Mouse (Mus musculus) hindbrain, embryonic 14.5 days (tissue): ENCODE data around the gene Fam71b. TPM values are rescaled to one million over a fixed set of nuclear protein-coding genes. Genes with fewer than 3 reads are reported as not detected.

Experiments used
- ATAC-seq: fragments of 200-750 bp; cut with Nextera tagmentation; 2 replicates; pipeline ENCODE4 v1.8.0; 2017; ENCODE audit warnings: moderate number of reproducible peaks, mild to moderate bottlenecking, moderate TSS enrichment, moderate library complexity; ENCODE audit not compliant: low FRiP score
- DNase-seq: peaks from one replicate; pipeline ENCODE4 v3.0.0-alpha.2; 2015; ENCODE audit warnings: low spot score
- H3K27ac ChIP-seq: fragments of 300-500 bp; sonication (generic); 2 replicates; pipeline ENCODE4 v1.5.1; 2014; ENCODE audit warnings: mild to moderate bottlenecking, moderate library complexity
- H3K27me3 ChIP-seq: fragments of 300-500 bp; sonication (generic); 2 replicates; pipeline ENCODE4 v1.6.1; 2014; ENCODE audit warnings: mild to moderate bottlenecking, low read length, mixed read lengths; ENCODE audit not compliant: control insufficient read depth, insufficient read depth
- H3K36me3 ChIP-seq: fragments of 300-500 bp; sonication (generic); replicated peaks from 2 replicates; pipeline ENCODE4 v1.6.1; 2014; ENCODE audit not compliant: control insufficient read depth, insufficient read depth
- H3K4me1 ChIP-seq: fragments of 300-500 bp; sonication (generic); replicated peaks from 2 replicates; pipeline ENCODE4 v1.6.1; 2014; ENCODE audit warnings: antibody characterized with exemption, low read length, mixed read lengths; ENCODE audit not compliant: control insufficient read depth, insufficient read depth
- H3K4me2 ChIP-seq: fragments of 300-500 bp; sonication (generic); replicated peaks from 2 replicates; pipeline ENCODE4 v1.6.1; 2014; ENCODE audit warnings: mild to moderate bottlenecking, moderate library complexity
- H3K4me3 ChIP-seq: fragments of 300-500 bp; sonication (generic); replicated peaks from 2 replicates; pipeline ENCODE4 v1.5.1; 2014; ENCODE audit warnings: mild to moderate bottlenecking, low read length
- H3K9ac ChIP-seq: fragments of 300-500 bp; sonication (generic); 2 replicates; pipeline ENCODE4 v1.6.1; 2014
- H3K9me3 ChIP-seq: fragments of 300-500 bp; sonication (generic); 2 replicates; pipeline ENCODE4 v1.6.1; 2016; ENCODE audit warnings: low read length; ENCODE audit not compliant: control insufficient read depth
- WGBS: fragments of 180-500 bp; shearing (Covaris S2); extraction: QIAGEN DNeasy Blood & Tissue Kit; methylation state at CpG from one replicate; pipeline ENCODE4 v1.1.7; 2014; 5-methylcytosine and 5-hydroxymethylcytosine counted together
- polyA plus RNA-seq: library from polyadenylated mRNA; unstranded; fragments of >200 nt; fragmentation: Nextera tagmentation; extraction: Ambion mirVana; gene quantifications from 2 replicates; pipeline ENCODE4 v1.2.1, GENCODE M21; 2014

Gene Fam71b
- polyA plus RNA-seq, 1 experiment from 2014 or later, result not detected

DNA sequence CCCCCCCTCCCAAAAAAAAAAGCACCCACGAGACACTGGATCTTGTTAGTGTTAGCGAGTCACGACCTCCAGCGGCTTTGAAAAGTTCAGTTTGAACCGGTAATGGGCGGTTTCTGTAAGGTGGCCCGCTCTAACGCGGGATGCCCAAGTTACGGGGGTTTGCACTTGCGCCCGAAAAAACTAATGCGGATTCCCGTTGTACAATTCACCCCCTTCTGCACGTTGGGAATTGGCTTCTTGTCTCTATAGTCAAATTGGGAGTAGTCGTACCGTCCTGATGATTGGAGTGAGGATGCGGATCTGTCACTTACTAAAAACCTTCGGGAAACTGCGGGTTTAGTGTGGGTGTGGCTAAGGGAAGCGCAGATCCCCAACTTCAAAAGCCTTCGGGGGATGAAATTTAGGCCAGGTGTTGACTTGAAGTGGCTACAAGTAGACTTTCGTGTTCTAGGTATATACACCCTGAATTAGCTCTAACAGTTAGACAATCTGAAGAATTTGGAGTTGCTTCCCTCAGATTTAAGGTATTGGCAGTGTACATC, 41.2 kb downstream of the Fam71b start:
- H3K4me3 ChIP-seq, result peak overlapping the region; percentile 79
- no peak for ATAC-seq
- H3K27ac ChIP-seq, result no peak overlapping the region
- H3K9me3 ChIP-seq, result no peaks in the 10 kb centered on the region
- WGBS, result 2% methylated on average over 23 of the region's 23 CpGs
- peak overlapping the region; percentile 76 for H3K9ac ChIP-seq
- peak; percentile 49 for DNase-seq
- H3K36me3 ChIP-seq, result peaks cover 27% of the 10 kb centered on the region
- H3K4me2 ChIP-seq, result peak overlapping the region; percentile 93
- peaks cover 5% of the 10 kb centered on the region for H3K4me1 ChIP-seq
- H3K27me3 ChIP-seq, result no peaks in the 10 kb centered on the region

GRCm38 (mm10) chr11:46439005-46439543, 42.7 kb downstream of the Fam71b start:
- DNase-seq, result no peak
- ATAC-seq, result no peak
- 93% methylated on average over 5 of the region's 5 CpGs for WGBS

GRCm38 (mm10) chr11:46441774-46442173, 45.4 kb downstream of the Fam71b start:
- H3K9me3 ChIP-seq, result no peaks in the 10 kb centered on the region
- peaks cover 5% of the 10 kb centered on the region for H3K4me1 ChIP-seq
- H3K27ac ChIP-seq, result no peak overlapping the region
- 95% methylated on average over 1 of the region's 1 CpGs for WGBS
- H3K9ac ChIP-seq, result no peak overlapping the region
- DNase-seq (no peak), ATAC-seq (no peak)
- H3K27me3 ChIP-seq, result no peaks in the 10 kb centered on the region
- H3K4me2 ChIP-seq, result no peak overlapping the region
- no peak overlapping the region for H3K4me3 ChIP-seq
- H3K36me3 ChIP-seq, result peaks cover 43% of the 10 kb centered on the region

More at GRCm38 (mm10) chr11:46439005-46439543, 42.7 kb downstream of the Fam71b start:
- Histone ChIP-seq H3K36me3 (peaks cover 40% of the 10 kb centered on the region), H3K4me3 (no peak overlapping the region), H3K4me1 (peaks cover 5% of the 10 kb centered on the region), H3K27ac (no peak overlapping the region), H3K9ac (no peak overlapping the region), H3K27me3 (no peaks in the 10 kb centered on the region), H3K9me3 (no peaks in the 10 kb centered on the region), H3K4me2 (no peak overlapping the region)

- no peaks in the 10 kb centered on the region for H3K9me3 ChIP-seq
- H3K27me3 ChIP-seq, result no peaks in the 10 kb centered on the region
- H3K4me2 ChIP-seq, result no peak overlapping the region
- ATAC-seq (no peak), DNase-seq (no peak)
- no peaks in the 10 kb centered on the region; the same call in 1 of the 2 replicates for H3K4me1 ChIP-seq
- 94% methylated on average over 1 of the region's 1 CpGs for WGBS
- H3K36me3 ChIP-seq, result peaks cover 43% of the 10 kb centered on the region
- H3K9ac ChIP-seq, result no peak overlapping the region
- no peak overlapping the region for H3K27ac ChIP-seq
- no peak overlapping the region for H3K4me3 ChIP-seq
Measured at GRCm38 (mm10) chr11:46443152-46443551, 46.8 kb downstream of the Fam71b start.

- Histone ChIP-seq H3K9me3 (no peaks in the 10 kb centered on the region), H3K9ac (no peak overlapping the region), H3K36me3 (peaks cover 38% of the 10 kb centered on the region), H3K4me2 (no peak overlapping the region), H3K27ac (no peak overlapping the region), H3K4me1 (no peaks in the 10 kb centered on the region), H3K4me3 (no peak overlapping the region), H3K27me3 (no peaks in the 10 kb centered on the region)
- ATAC-seq (no peak), DNase-seq (peak; percentile 13)
- WGBS, result 94% methylated on average over 5 of the region's 5 CpGs
Measured at GRCm38 (mm10) chr11:46443979-46444378, 47.6 kb downstream of the Fam71b start.

DNA sequence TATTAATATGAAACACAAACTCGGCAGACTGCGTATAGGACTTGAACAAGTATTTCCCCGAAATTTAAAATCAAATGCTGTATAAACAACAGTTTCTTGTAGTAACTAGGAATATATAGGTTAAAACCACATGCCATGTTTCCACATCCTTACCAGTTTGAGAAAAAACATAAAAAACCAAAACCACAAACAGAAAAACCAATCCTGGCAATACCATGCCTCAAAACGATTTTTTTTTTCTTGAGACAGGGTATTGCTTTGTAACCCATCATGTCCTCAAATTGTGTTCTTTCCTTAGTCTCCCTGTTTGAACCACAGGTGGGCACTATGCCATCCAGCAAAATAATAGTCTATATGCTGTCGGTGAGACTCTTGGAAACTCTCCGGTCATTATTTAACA, 49.8 kb downstream of the Fam71b start:
- ATAC-seq, result no peak
- no peaks in the 10 kb centered on the region for H3K27me3 ChIP-seq
- 93% methylated on average over 6 of the region's 6 CpGs for WGBS
- H3K9ac ChIP-seq, result no peak overlapping the region
- DNase-seq, result no peak
- no peaks in the 10 kb centered on the region for H3K4me1 ChIP-seq
- H3K27ac ChIP-seq, result no peak overlapping the region
- H3K9me3 ChIP-seq, result no peaks in the 10 kb centered on the region
- peaks cover 26% of the 10 kb centered on the region for H3K36me3 ChIP-seq
- no peak overlapping the region for H3K4me3 ChIP-seq
- H3K4me2 ChIP-seq, result no peak overlapping the region

GRCm38 (mm10) chr11:46447644-46448484, 51.5 kb downstream of the Fam71b start:
- H3K27me3 ChIP-seq, result no peaks in the 10 kb centered on the region
- no peak overlapping the region for H3K4me3 ChIP-seq
- H3K27ac ChIP-seq, result no peak overlapping the region
- no peak overlapping the region for H3K9ac ChIP-seq
- no peak overlapping the region for H3K4me2 ChIP-seq
- H3K9me3 ChIP-seq, result no peaks in the 10 kb centered on the region
- H3K4me1 ChIP-seq, result no peaks in the 10 kb centered on the region
- ATAC-seq (no peak), DNase-seq (no peak)
- 84% methylated on average over 13 of the region's 13 CpGs for whole genome bisulfite sequencing
- peaks cover 12% of the 10 kb centered on the region; the same call in 1 of the 2 replicates for H3K36me3 ChIP-seq

DNA sequence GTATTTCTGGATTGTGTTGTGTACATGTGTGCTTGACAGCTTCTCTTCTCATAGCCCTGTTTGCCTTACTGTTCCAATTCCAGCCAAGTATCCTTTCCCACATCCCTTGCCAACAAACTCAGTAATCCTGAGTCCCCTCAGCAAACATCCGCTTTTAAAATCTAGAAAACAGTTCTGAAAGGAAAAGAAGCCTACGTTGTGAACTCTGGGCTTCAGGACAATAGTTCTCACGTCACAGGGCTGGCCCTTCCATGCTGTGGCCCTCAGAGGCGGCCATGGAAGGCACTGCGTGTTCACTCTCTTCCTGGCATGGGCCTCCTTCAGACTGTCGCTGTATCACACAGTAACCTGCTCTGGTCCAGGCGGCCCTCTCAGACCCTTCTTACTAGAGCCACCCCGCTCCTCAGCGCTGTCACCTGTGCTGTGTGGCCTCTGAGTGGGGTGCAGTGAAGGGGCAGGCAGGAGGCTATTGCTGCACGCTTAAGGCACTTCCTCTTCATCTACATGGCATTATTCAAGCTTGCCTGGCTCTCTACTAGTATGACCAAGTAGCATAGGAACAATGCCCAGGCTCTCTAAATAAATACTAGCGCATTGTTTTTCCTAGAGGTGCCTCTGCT, 53.2 kb downstream of the Fam71b start:
- no peak for DNase-seq
- H3K9ac ChIP-seq, result no peak overlapping the region
- no peaks in the 10 kb centered on the region for H3K4me1 ChIP-seq
- no peak overlapping the region for H3K4me2 ChIP-seq
- WGBS, result 81% methylated on average over 11 of the region's 11 CpGs
- peaks cover 3% of the 10 kb centered on the region; the same call in 1 of the 2 replicates for H3K36me3 ChIP-seq
- ATAC-seq, result no peak; the same call in 1 of the 2 replicates
- no peak overlapping the region for H3K27ac ChIP-seq
- no peaks in the 10 kb centered on the region for H3K9me3 ChIP-seq
- no peaks in the 10 kb centered on the region for H3K27me3 ChIP-seq
- no peak overlapping the region for H3K4me3 ChIP-seq

DNA sequence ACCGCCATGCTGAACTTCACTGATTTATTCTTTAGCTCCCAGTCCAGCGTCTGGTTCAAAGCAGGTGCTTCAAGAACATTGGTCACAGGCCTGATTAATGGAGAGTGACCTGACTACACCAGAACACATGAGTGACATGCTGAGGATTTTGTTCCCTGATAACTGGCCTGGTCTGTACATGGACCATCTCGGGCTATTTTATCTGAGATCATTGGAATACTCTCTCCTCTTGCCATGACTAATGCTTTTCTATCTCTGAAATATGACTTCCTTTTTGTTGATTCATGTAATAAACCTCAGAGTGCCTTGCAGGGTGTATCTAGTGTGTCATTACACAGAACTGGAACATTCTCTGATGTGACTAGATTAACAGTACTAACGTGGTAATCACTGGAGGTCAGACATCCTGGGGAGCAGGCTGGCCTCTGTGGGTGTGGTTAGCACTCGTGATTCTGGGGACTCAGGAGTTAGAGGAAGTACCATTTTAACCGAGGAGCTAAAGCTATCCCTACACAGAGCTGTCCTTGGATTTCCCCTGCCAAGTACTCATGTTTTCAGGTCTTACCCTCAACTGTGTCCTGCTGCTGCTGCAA, 58.2 kb downstream of the Fam71b start, which contains the start of gene Havcr2:
Gene Havcr2, plus strand, starts transcription at position 483 of the 593 bp plus-strand sequence.
- no peak within 1 kb of the TSS for H3K4me3 ChIP-seq
- no peaks in the 10 kb centered on the region for H3K4me1 ChIP-seq
- H3K27ac ChIP-seq, result no peak within 1 kb of the TSS
- no peak for ATAC-seq
- no peak within 1 kb of the TSS for H3K4me2 ChIP-seq
- 80% methylated on average over 6 of the region's 6 CpGs for WGBS
- H3K9me3 ChIP-seq, result no peaks in the 10 kb centered on the region
- H3K36me3 ChIP-seq, result no peaks in the 10 kb centered on the region
- H3K9ac ChIP-seq, result no peak within 1 kb of the TSS
- no peaks in the 10 kb centered on the region for H3K27me3 ChIP-seq
- no peak for DNase-seq
